Mouse (Mus musculus): ENCODE results near the gene Samd1. TPM values are rescaled to one million over a fixed set of nuclear protein-coding genes. Genes with fewer than 3 reads are reported as not detected.

Samd1 gene
- polyA plus RNA-seq, 1 experiment from 2014 or later = 16.5 TPM

DNA sequence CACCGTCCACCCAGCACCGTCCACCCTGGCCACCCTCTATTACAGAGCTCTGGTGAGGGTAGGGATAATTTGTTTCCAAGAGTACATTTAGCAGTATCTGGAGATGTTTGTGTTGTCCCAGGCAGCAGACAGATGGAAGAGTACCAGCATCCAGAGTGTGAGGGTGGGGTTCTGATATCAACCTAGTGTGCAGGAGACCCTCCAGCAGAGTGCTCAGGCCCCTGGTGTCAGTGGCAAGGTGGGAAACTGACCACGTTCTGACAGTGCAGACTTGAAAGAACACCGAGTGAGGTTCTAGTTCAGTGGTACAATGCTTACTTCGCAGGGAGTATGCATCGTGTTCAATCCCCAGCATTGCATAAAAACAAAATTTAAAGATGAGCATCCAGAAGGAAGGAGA lies 25.8 kb upstream of the Samd1 start:
- Histone ChIP-seq H3K4me3 (ENCODE audit: low read depth, low read length) (peak overlapping the region; percentile 94; the same call in 1 of the 2 replicates), H3K4me2 (ENCODE audit: low read depth) (peak overlapping the region; percentile 90; the same call in 1 of the 2 replicates), H3K4me1 (ENCODE audit: control insufficient read depth, insufficient read depth, low read length) (peaks cover 11% of the 10 kb centered on the region), H3K9ac (ENCODE audit: low read length) (no peak overlapping the region), H3K9me3 (ENCODE audit: control insufficient read depth, low read length) (no peaks in the 10 kb centered on the region), H3K36me3 (ENCODE audit: control insufficient read depth, insufficient read depth, low read length) (peaks cover 2% of the 10 kb centered on the region), H3K27me3 (ENCODE audit: control insufficient read depth, insufficient read depth, low read length) (no peaks in the 10 kb centered on the region), H3K27ac (ENCODE audit: low read depth, low read length) (no peak overlapping the region)
- no peak for ATAC-seq (ENCODE audit: insufficient read depth, low FRiP score, low TSS enrichment)
- 77% methylated on average over 6 of the region's 6 CpGs for WGBS
- no peak for DNase-seq (ENCODE audit: low spot score)

DNA sequence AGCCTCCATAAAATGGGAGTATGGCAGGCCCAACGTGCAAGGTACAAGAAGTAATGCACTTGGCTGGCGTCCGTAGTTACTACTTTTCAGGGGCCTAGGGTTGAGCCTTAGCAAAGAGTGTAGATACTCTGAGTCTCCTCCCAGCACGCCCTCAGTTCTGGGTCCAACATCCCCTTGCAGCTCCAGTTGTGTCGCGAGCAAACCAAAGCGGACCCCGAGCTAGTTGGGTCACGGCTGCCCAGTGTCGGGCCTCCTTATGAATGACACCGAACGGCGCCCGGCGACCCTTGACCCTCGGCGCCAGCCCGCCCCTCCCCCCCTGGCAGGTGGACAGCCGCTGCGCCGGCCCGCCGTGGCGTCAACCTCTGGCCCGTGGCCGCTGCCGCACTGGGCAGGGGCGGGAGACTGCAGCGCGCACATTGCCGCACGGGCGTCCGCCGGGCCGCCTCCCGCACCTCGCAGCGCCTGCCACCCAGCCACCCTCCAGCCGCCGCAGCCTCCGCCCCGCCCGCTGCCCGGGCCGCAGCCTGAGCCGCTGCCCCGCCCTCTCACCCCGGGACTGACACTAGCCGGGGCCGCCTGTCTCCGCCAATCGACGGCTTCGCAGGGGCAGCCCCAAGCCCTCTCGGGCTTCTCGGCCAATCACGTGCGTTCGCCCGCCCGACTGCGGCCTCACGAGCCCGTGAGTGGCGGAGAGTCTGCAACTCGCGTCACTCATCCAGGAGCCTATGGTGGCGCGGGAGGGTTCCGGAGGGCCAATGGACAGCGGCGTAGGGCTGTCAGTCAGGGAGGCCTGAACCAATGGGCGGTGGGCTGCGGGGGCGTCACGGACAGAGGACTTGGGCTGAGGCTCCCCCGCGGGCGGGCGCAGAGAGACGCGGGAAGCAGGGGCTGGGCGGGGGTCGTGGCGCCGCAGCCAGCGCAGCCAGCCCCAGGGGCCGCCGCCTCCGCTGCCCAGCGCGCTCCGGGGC lies 25.0 kb upstream of the Samd1 start, which contains the start of gene Prkaca:
Prkaca (plus strand) TSS at position 844 of the 971 bp plus-strand sequence.
- ATAC-seq (ENCODE audit: insufficient read depth, low FRiP score, low TSS enrichment) (peak; percentile 100), DNase-seq (ENCODE audit: low spot score) (peak; percentile 99)
- peaks cover 11% of the 10 kb centered on the region for H3K4me1 ChIP-seq (ENCODE audit: control insufficient read depth, insufficient read depth, low read length)
- peak within 1 kb of the TSS; percentile 95 for H3K4me2 ChIP-seq (ENCODE audit: low read depth)
- H3K27me3 ChIP-seq (ENCODE audit: control insufficient read depth, insufficient read depth, low read length) = no peaks in the 10 kb centered on the region
- H3K4me3 ChIP-seq (ENCODE audit: low read depth, low read length) = peak within 1 kb of the TSS; percentile 94
- WGBS = under 1% methylated on average over 82 of the region's 94 CpGs
- H3K27ac ChIP-seq (ENCODE audit: low read depth, low read length) = peak within 1 kb of the TSS; percentile 64
- H3K9me3 ChIP-seq (ENCODE audit: control insufficient read depth, low read length) = no peaks in the 10 kb centered on the region
- peaks cover 2% of the 10 kb centered on the region for H3K36me3 ChIP-seq (ENCODE audit: control insufficient read depth, insufficient read depth, low read length)
- peak within 1 kb of the TSS; percentile 81 for H3K9ac ChIP-seq (ENCODE audit: low read length)

DNA sequence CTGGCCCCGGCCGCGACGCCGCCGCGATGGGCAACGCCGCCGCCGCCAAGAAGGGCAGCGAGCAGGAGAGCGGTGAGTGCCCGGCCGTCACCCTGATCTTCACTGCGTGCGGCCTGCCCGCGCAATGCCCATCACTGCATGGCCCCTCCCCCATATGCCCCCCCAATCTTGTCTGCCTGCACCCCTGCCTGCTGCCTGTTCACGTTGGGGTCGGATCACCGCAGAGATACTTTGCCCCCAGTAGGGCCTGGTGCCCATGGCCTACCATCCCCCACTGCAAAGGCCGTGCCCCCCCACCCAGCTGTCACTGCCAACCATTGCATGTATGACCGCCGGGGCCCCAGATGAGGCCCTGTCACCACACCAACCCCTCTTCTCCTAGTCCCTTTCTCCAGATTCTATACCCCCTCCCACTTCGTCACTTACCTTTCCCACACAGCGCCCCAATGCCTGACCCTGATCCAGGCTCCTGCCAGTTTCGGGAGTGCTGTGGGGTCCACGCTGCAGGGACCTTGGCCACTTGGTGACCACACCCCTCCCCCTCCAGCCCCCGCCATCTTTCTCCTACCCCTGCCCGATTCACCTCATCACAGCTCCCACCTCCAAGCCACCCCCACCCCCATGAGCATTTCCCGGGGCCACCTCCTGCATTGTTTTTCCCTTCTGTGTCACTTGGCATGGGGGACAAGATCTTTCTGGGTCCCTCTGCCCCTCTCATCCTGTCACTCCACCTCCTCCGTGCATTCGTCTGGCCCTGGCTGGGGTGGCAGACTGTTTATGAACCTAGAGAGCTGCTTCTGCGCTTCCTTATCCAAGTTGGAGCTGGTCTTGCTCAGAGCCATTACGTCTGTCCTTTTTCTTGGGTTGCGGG lies 24.1 kb upstream of the Samd1 start:
- Histone ChIP-seq H3K36me3 (ENCODE audit: control insufficient read depth, insufficient read depth, low read length) (no peaks in the 10 kb centered on the region), H3K4me3 (ENCODE audit: low read depth, low read length) (peak overlapping the region; percentile 94), H3K27me3 (ENCODE audit: control insufficient read depth, insufficient read depth, low read length) (no peaks in the 10 kb centered on the region), H3K27ac (ENCODE audit: low read depth, low read length) (peak overlapping the region; percentile 15; the same call in 1 of the 2 replicates), H3K4me2 (ENCODE audit: low read depth) (peak overlapping the region; percentile 95), H3K9me3 (ENCODE audit: control insufficient read depth, low read length) (no peaks in the 10 kb centered on the region), H3K9ac (ENCODE audit: low read length) (peak overlapping the region; percentile 81), H3K4me1 (ENCODE audit: control insufficient read depth, insufficient read depth, low read length) (peaks cover 11% of the 10 kb centered on the region)
- ATAC-seq (ENCODE audit: insufficient read depth, low FRiP score, low TSS enrichment) (peak; percentile 24), DNase-seq (ENCODE audit: low spot score) (peak; percentile 26)
- WGBS = 3% methylated on average over 36 of the region's 37 CpGs

DNA sequence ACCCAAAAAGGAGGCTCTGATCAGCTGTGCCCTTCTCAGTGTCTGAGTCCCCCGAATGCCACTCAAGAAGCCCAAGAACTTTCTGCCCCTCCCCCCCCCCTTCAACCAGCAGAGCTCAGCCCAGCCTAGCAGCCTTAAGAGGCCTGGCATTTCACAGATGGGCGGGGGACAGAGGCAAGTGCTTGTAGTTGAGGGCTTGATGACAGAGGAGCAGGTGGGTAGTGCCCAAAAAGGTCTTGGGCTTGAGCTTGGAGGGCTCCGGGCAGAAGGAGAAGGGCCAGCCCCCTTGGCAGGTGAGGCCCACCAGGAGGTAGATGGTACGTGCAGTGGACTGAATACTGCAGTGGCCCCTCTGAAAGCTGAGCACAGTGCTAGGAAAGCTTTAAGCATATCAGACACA lies 23.0 kb upstream of the Samd1 start:
- Histone ChIP-seq H3K4me3 (ENCODE audit: low read depth, low read length) (no peak overlapping the region), H3K9ac (ENCODE audit: low read length) (no peak overlapping the region), H3K4me1 (ENCODE audit: control insufficient read depth, insufficient read depth, low read length) (peaks cover 11% of the 10 kb centered on the region), H3K27ac (ENCODE audit: low read depth, low read length) (no peak overlapping the region), H3K36me3 (ENCODE audit: control insufficient read depth, insufficient read depth, low read length) (no peaks in the 10 kb centered on the region), H3K27me3 (ENCODE audit: control insufficient read depth, insufficient read depth, low read length) (no peaks in the 10 kb centered on the region), H3K4me2 (ENCODE audit: low read depth) (no peak overlapping the region; the same call in 1 of the 2 replicates), H3K9me3 (ENCODE audit: control insufficient read depth, low read length) (no peaks in the 10 kb centered on the region)
- 86% methylated on average over 4 of the region's 4 CpGs for WGBS
- no peak for ATAC-seq (ENCODE audit: insufficient read depth, low FRiP score, low TSS enrichment)
- DNase-seq (ENCODE audit: low spot score) = no peak

DNA sequence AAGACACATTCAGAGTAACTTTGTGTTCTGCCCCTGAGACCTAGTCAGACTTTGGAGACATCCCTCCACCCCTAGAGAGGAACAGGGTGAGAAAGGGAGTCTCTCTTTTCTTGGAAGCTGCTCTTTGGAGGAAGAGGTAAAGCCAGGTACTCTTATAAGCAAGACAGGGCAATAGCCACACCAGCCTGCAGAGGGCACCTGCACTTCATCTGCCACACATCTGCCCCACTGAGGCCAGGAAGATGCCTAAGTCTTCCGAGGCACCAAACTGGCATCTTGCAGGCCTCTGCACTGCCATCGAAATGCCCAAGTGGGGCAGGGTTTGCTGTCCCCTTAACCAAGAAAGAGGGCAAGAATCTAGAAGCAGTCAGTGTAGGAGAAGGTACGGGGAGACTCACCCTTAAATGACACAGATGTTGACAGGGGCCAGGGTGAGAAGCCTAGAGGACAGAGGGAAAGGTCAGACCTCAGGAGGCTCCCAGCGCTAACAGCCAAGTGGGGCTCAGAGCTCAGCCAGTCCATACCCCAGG lies 21.3 kb upstream of the Samd1 start:
- no peak for ATAC-seq (ENCODE audit: insufficient read depth, low FRiP score, low TSS enrichment)
- Histone ChIP-seq H3K9ac (ENCODE audit: low read length) (no peak overlapping the region), H3K36me3 (ENCODE audit: control insufficient read depth, insufficient read depth, low read length) (peaks cover 2% of the 10 kb centered on the region; the same call in 1 of the 2 replicates), H3K4me1 (ENCODE audit: control insufficient read depth, insufficient read depth, low read length) (peaks cover 11% of the 10 kb centered on the region), H3K4me3 (ENCODE audit: low read depth, low read length) (no peak overlapping the region), H3K4me2 (ENCODE audit: low read depth) (no peak overlapping the region), H3K27me3 (ENCODE audit: control insufficient read depth, insufficient read depth, low read length) (no peaks in the 10 kb centered on the region), H3K9me3 (ENCODE audit: control insufficient read depth, low read length) (no peaks in the 10 kb centered on the region), H3K27ac (ENCODE audit: low read depth, low read length) (no peak overlapping the region)
- WGBS = 88% methylated on average over 4 of the region's 4 CpGs
- no peak for DNase-seq (ENCODE audit: low spot score)

DNA sequence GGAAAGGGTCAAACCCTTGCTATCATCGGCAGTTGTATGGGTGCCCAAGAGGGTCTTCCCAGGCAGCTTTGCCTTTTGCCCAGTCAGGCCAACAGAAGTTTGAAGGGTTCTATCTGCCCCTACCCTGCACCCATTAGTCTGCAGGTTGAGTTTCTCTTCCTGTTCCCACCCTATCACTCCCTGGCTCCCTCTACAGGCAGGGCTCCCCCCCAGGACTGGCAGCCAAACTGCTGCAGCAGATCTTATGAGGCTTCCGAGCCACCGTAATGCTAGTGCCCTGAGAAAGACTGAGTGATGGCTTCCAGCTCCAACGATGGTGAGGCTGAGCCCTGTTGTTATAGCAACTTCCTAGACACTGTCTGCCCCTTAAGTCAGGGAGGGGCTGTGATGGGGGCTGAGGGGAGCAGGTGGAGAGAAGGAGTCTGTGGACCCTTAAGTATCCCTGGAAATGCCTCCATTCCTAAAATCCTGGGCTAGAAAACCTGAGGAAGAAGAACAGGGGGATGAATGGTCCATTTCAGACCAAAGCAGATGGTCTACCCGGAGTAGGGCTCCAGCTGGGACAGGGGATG lies 20.6 kb upstream of the Samd1 start:
- Histone ChIP-seq H3K9me3 (ENCODE audit: control insufficient read depth, low read length) (no peaks in the 10 kb centered on the region), H3K27ac (ENCODE audit: low read depth, low read length) (no peak overlapping the region), H3K27me3 (ENCODE audit: control insufficient read depth, insufficient read depth, low read length) (no peaks in the 10 kb centered on the region), H3K4me3 (ENCODE audit: low read depth, low read length) (no peak overlapping the region), H3K4me2 (ENCODE audit: low read depth) (no peak overlapping the region), H3K9ac (ENCODE audit: low read length) (no peak overlapping the region), H3K36me3 (ENCODE audit: control insufficient read depth, insufficient read depth, low read length) (peaks cover 7% of the 10 kb centered on the region), H3K4me1 (ENCODE audit: control insufficient read depth, insufficient read depth, low read length) (peaks cover 11% of the 10 kb centered on the region)
- WGBS = 91% methylated on average over 5 of the region's 5 CpGs
- DNase-seq (ENCODE audit: low spot score) = no peak
- ATAC-seq (ENCODE audit: insufficient read depth, low FRiP score, low TSS enrichment) = no peak

DNA sequence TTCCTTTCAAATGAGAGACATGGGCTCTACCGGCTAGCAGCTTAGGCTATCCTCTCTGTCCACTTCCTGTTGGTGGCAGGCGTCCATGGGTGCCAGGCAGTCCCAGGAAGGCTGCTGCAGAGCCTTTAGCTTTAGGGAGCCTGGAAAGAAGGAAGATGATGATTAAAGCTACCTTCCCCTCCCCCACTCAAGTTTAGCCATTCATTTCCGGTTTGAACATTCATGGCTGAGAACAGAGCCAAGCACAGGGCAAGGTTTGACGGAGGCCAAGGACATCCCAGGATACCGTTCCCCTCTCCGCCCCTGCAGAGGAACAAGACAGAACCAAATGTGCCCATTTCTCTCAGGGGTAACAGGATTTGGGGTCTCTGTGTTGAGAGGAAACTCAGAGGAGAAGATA lies 19.8 kb upstream of the Samd1 start:
- ATAC-seq (ENCODE audit: insufficient read depth, low FRiP score, low TSS enrichment) = no peak

DNA sequence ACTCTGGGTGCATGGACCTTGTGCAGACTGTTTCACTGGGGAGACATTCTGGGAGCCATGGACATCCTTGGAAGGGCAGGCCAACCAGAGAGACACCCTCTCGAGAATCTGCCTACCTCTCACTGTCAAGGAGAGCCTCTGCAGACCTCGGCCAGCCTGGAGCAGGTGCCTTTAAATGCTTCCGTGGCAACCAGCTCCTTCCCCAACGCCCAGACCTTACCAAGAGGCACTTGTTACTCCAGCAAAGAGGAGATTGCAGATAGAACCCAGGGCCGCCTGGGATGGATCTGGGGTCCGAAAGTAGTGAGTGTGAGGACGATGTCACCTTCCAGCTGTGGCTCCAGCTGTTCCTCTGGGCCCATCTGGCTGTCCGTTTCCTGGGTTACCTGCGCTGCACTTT lies 19.3 kb upstream of the Samd1 start:
- peaks cover 13% of the 10 kb centered on the region for H3K36me3 ChIP-seq (ENCODE audit: control insufficient read depth, insufficient read depth, low read length)
- H3K4me3 ChIP-seq (ENCODE audit: low read depth, low read length) = no peak overlapping the region
- no peaks in the 10 kb centered on the region for H3K27me3 ChIP-seq (ENCODE audit: control insufficient read depth, insufficient read depth, low read length)
- no peak overlapping the region for H3K9ac ChIP-seq (ENCODE audit: low read length)
- no peak overlapping the region for H3K27ac ChIP-seq (ENCODE audit: low read depth, low read length)
- ATAC-seq (ENCODE audit: insufficient read depth, low FRiP score, low TSS enrichment) = no peak
- no peak for DNase-seq (ENCODE audit: low spot score)
- 85% methylated on average over 9 of the region's 9 CpGs for WGBS
- H3K4me1 ChIP-seq (ENCODE audit: control insufficient read depth, insufficient read depth, low read length) = peaks cover 7% of the 10 kb centered on the region
- H3K9me3 ChIP-seq (ENCODE audit: control insufficient read depth, low read length) = no peaks in the 10 kb centered on the region
- no peak overlapping the region for H3K4me2 ChIP-seq (ENCODE audit: low read depth)

More for the DNA sequence above, 19.8 kb upstream of the Samd1 start:
- H3K27ac ChIP-seq (ENCODE audit: low read depth, low read length) = no peak overlapping the region
- no peaks in the 10 kb centered on the region for H3K9me3 ChIP-seq (ENCODE audit: control insufficient read depth, low read length)
- WGBS = 73% methylated on average over 6 of the region's 6 CpGs
- H3K27me3 ChIP-seq (ENCODE audit: control insufficient read depth, insufficient read depth, low read length) = no peaks in the 10 kb centered on the region
- DNase-seq (ENCODE audit: low spot score) = no peak
- no peak overlapping the region; the same call in none of the 2 replicates for H3K9ac ChIP-seq (ENCODE audit: low read length)
- H3K4me2 ChIP-seq (ENCODE audit: low read depth) = no peak overlapping the region
- H3K4me1 ChIP-seq (ENCODE audit: control insufficient read depth, insufficient read depth, low read length) = peaks cover 7% of the 10 kb centered on the region
- peaks cover 12% of the 10 kb centered on the region for H3K36me3 ChIP-seq (ENCODE audit: control insufficient read depth, insufficient read depth, low read length)
- no peak overlapping the region for H3K4me3 ChIP-seq (ENCODE audit: low read depth, low read length)
